Mouse (Mus musculus) heart, adult 2 months (tissue): ENCODE measurements at regions not wholly inside any gene's neighbourhood (a gene's known extent, or its start where the extent isn't known, plus 50 kb on each side); places are given as distances from the start of the nearest gene placed in this dataset.

ENCODE experiments used
- CTCF ChIP-seq: fragments of 200-600 bp; IDR thresholded peaks from 2 replicates; pipeline ENCODE4 v1.8.1; 2022; ENCODE audit warnings: antibody characterized with exemption, mild to moderate bottlenecking, moderate library complexity
- POLR2A ChIP-seq: fragments of 200-500 bp; IDR thresholded peaks from 2 replicates; pipeline ENCODE4 v1.6.1; 2011; ENCODE audit warnings: mild to moderate bottlenecking, low read depth, low read length, control low read depth; ENCODE audit not compliant: insufficient read depth

DNA sequence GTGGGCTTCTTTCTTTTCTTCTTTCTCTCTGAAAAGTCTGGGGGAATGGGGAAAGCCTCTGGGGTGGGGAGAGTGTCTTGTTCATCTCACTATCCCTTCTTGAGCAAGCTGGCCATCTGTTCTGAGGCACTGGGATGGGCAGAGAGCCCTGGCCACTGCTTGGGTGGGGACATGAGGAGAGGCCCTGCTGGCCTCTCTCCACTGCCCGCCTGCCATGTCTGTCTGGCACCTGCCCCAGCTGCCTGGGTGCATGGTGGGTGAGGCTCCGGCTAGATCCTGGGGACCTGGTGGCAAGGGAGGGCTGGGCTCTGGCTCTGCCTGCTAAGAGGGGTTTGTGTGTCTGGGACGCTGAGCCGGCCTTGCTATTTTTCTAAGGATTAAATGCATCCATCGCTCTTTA, 70.3 kb downstream of the Uncx start:
- TF ChIP-seq CTCF (no peak), POLR2A (no peak)
